In the genomic region with DNA sequence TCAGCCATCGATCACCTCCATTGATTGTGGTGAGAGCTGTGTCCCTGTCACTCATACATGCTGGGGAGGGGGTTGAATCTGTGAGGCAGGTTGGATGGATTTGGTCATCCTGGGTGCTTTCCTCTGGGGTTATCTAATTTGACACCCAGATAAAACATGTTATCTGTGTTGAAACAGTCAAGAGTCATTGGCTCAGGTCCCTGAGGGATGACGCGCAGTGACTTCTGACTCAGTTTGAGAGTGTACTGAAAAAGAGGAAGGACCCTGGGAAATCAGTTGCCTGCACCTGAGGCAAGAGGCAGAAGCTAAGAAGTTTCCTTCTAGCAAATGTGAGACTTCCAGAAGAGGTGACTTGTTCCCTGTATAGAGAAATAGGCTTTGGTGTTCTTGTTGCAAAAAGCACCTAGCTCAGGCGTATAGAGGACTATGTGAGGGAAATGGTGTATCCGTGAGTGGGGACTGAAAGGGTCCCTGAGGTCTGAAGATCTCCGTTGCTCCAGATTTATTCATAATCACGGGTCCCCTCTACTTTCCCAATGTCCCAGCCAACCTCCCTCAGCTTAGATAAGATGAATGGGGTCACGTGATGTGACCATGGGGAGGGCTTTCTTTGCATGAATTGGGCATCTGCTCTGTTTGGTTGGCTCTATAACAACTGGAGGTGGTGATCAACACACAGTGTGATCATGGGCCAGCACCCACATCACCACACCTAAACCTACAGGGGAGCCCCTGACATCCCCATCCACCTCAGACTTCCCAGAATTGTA, we compare ENCODE assay signal across 19 mouse cellular contexts.
A peak's percentile ranks its signal among the peaks of the same experiment; 100 is the strongest.
DNase-seq lines count a peak whose midpoint lies in the region; ATAC-seq and TF ChIP-seq lines count a peak whose summit lies in the region.
"Had no signal": no experiment of that assay in that cellular context is flagged by ENCODE, and none has a peak within 500 bp of the region (broad histone marks: within the 10 kb centered on the region; RNA-seq: fewer than 3 reads in every experiment).

No protein-coding gene starts in this region.

- peak overlapping the region; percentile 74; the same call in 1 of the 2 replicates for H3K27ac ChIP-seq in forebrain, embryonic 10.5 days
- no peak overlapping the region for H3K27ac ChIP-seq in forebrain, embryonic 14.5 days (ENCODE audit: low read depth, low read length)
- H3K27ac ChIP-seq: embryonic facial prominence, embryonic 15.5 days; hindbrain, postnatal 0 days; neural tube, embryonic 12.5 days had no signal

- no peak for TF ChIP-seq CTCF in G1E (IDR thresholded peaks at IDR 0.05; ENCODE audit: low read depth, low read length)

- no peak overlapping the region for H3K4me2 ChIP-seq in forebrain, embryonic 14.5 days (ENCODE audit: low read length)
- H3K4me2 ChIP-seq: embryonic facial prominence, embryonic 15.5 days; neural tube, embryonic 12.5 days had no signal

- H3K27me3 ChIP-seq in forebrain, embryonic 10.5 days (ENCODE audit: poor library complexity, severe bottlenecking), result peaks cover 5% of the 10 kb centered on the region; the same call in 1 of the 2 replicates
- H3K27me3 ChIP-seq in forebrain, embryonic 14.5 days (replicated peaks; ENCODE audit: control insufficient read depth, insufficient read depth, low read length), result no peaks in the 10 kb centered on the region
- no peaks in the 10 kb centered on the region for H3K27me3 ChIP-seq in G1E (ENCODE audit: insufficient read depth, low read length)
- H3K27me3 ChIP-seq: embryonic facial prominence, embryonic 15.5 days; midbrain, embryonic 15.5 days; neural tube, embryonic 12.5 days had no signal

- peaks cover 5% of the 10 kb centered on the region; the same call in 1 of the 2 replicates for H3K9me3 ChIP-seq in forebrain, embryonic 10.5 days
- H3K9me3 ChIP-seq in forebrain, embryonic 14.5 days (replicated peaks; ENCODE audit: control insufficient read depth, low read length), result no peaks in the 10 kb centered on the region
- H3K9me3 ChIP-seq in G1E (replicated peaks), result peaks cover 35% of the 10 kb centered on the region
- H3K9me3 ChIP-seq: embryonic facial prominence, embryonic 15.5 days; midbrain, embryonic 15.5 days had no signal

- no peak for ATAC-seq in forebrain, embryonic 14.5 days
- ATAC-seq in G1E (ENCODE audit: extremely low read depth, insufficient number of reproducible peaks, low FRiP score, poor library complexity, severe bottlenecking), result peak; percentile 52
- ATAC-seq in megakaryocyte progenitor cell, adult 5-6 weeks (replicated peaks; ENCODE audit: poor library complexity), result peak; percentile 68
- ATAC-seq: activated CD4-positive, CD25-positive, alpha-beta regulatory T cell, adult 4 months; hindbrain, postnatal 0 days; intestine, embryonic 16.5 days had no signal

- no peak overlapping the region for H3K4me3 ChIP-seq in forebrain, embryonic 10.5 days
- no peak overlapping the region for H3K4me3 ChIP-seq in forebrain, embryonic 14.5 days (ENCODE audit: low read depth, low read length)
- H3K4me3 ChIP-seq in G1E (ENCODE audit: low read depth, low read length), result no peak overlapping the region
- H3K4me3 ChIP-seq: embryonic facial prominence, embryonic 15.5 days; midbrain, embryonic 15.5 days; neural tube, embryonic 12.5 days had no signal

- no peak for DNase-seq in forebrain, embryonic 10.5 days (ENCODE audit: extremely low spot score, low spot score)
- no peak for DNase-seq in forebrain, embryonic 14.5 days (ENCODE audit: low spot score)
- DNase-seq in A20 (ENCODE audit: low read depth, low spot score), result peak; percentile 79
- DNase-seq in G1E (ENCODE audit: low spot score), result no peak
- no peak for DNase-seq in urinary bladder, postnatal 4 days (ENCODE audit: low spot score in 2 of 2)
- DNase-seq in layer of hippocampus, postnatal 10 days (ENCODE audit: low spot score in 2 of 2), result no peak
- DNase-seq: adrenal gland, postnatal 14 days; kidney, adult 9 months; kidney, postnatal 4 days; lung, postnatal 4 days; right cerebral cortex, postnatal 25 days; thymus, postnatal 14 days had no signal

- peaks cover 29% of the 10 kb centered on the region for H3K4me1 ChIP-seq in forebrain, embryonic 10.5 days
- H3K4me1 ChIP-seq in forebrain, embryonic 14.5 days (ENCODE audit: control insufficient read depth, insufficient read depth, low read length), result peaks cover 21% of the 10 kb centered on the region
- no peaks in the 10 kb centered on the region for H3K4me1 ChIP-seq in G1E (ENCODE audit: insufficient read depth, low read depth, low read length)
- H3K4me1 ChIP-seq: embryonic facial prominence, embryonic 15.5 days; neural tube, embryonic 12.5 days had no signal

- 91% methylated on average over 8 of the region's 8 CpGs for WGBS in forebrain, embryonic 10.5 days
- 94% methylated on average over 8 of the region's 8 CpGs for WGBS in forebrain, embryonic 14.5 days

- H3K36me3 ChIP-seq in forebrain, embryonic 10.5 days (replicated peaks), result peaks cover 4% of the 10 kb centered on the region
- no peaks in the 10 kb centered on the region; the same call in 1 of the 2 replicates for H3K36me3 ChIP-seq in forebrain, embryonic 14.5 days (ENCODE audit: control insufficient read depth, insufficient read depth, low read length)
- no peaks in the 10 kb centered on the region for H3K36me3 ChIP-seq in G1E (replicated peaks)
- H3K36me3 ChIP-seq: embryonic facial prominence, embryonic 15.5 days; midbrain, embryonic 15.5 days; neural tube, embryonic 12.5 days had no signal

- no peak overlapping the region for H3K9ac ChIP-seq in forebrain, embryonic 14.5 days (ENCODE audit: low read length)
- H3K9ac ChIP-seq: embryonic facial prominence, embryonic 15.5 days; midbrain, embryonic 15.5 days; neural tube, embryonic 12.5 days had no signal
